Mouse (Mus musculus): ENCODE measurements around the gene Sugct. TPM values are rescaled to one million over a fixed set of nuclear protein-coding genes. Genes with fewer than 3 reads are reported as not detected.

The Sugct gene
- total and polyA plus RNA-seq, 2 experiments, result 10.9 to 25.4 TPM

DNA sequence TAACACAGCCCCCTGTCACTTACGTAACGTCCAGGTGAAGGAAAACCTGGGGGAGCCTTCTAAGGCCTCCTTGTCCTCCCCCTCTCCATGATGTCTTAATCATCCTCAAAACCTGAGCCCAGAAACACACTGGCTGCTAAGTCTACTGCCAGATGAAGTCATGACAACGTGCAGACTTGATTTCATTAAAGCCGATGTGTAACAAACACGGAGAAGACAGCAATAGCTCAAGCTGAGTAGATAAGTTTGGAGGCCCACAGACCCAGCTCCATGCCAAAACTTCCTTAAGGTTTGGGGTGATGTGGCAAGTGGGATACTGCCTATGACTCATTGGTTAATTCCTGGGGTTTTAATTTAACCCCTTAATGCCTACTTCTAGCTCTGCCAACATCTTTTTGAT, 726.4 kb downstream of the Sugct start:
- no peaks in the 10 kb centered on the region for H3K4me1 ChIP-seq (ENCODE audit: control insufficient read depth, insufficient read depth, low read length)
- H3K4me3 ChIP-seq (ENCODE audit: insufficient read depth, low read depth, low read length), result no peak overlapping the region
- no peaks in the 10 kb centered on the region for H3K79me2 ChIP-seq (ENCODE audit: control insufficient read depth, insufficient read depth, low read length)
- DNase-seq (ENCODE audit: extremely low read depth, low read depth, low spot score), result no peak
- no peak overlapping the region for H3K9ac ChIP-seq (ENCODE audit: low read depth, low read length)
- WGBS, result 87% methylated on average over 5 of the region's 5 CpGs
- no peaks in the 10 kb centered on the region for H3K36me3 ChIP-seq (ENCODE audit: control insufficient read depth, insufficient read depth, low read length)
- TF ChIP-seq POLR2A (IDR thresholded peaks at IDR 0.05; ENCODE audit: extremely low read depth, insufficient read depth, low read length), result no peak
- TF ChIP-seq CTCF (IDR thresholded peaks at IDR 0.05; ENCODE audit: low read depth, low read length), result no peak
- H3K27me3 ChIP-seq (ENCODE audit: control insufficient read depth, insufficient read depth, low read length), result no peaks in the 10 kb centered on the region
- no peak overlapping the region for H3K27ac ChIP-seq (replicated peaks; ENCODE audit: insufficient read depth, low read depth, low read length)

GRCm38 (mm10) chr13:16964823-16965475, 730.4 kb downstream of the Sugct start:
- Histone ChIP-seq H3K27ac (replicated peaks; ENCODE audit: insufficient read depth, low read depth, low read length) (no peak overlapping the region), H3K9ac (ENCODE audit: low read depth, low read length) (no peak overlapping the region), H3K4me3 (ENCODE audit: insufficient read depth, low read depth, low read length) (no peak overlapping the region), H3K79me2 (ENCODE audit: control insufficient read depth, insufficient read depth, low read length) (no peaks in the 10 kb centered on the region), H3K36me3 (ENCODE audit: control insufficient read depth, insufficient read depth, low read length) (no peaks in the 10 kb centered on the region), H3K4me1 (ENCODE audit: control insufficient read depth, insufficient read depth, low read length) (no peaks in the 10 kb centered on the region), H3K27me3 (ENCODE audit: control insufficient read depth, insufficient read depth, low read length) (no peaks in the 10 kb centered on the region)
- WGBS, result 87% methylated on average over 4 of the region's 4 CpGs
- TF ChIP-seq CTCF (IDR thresholded peaks at IDR 0.05; ENCODE audit: low read depth, low read length) (no peak), POLR2A (IDR thresholded peaks at IDR 0.05; ENCODE audit: extremely low read depth, insufficient read depth, low read length) (no peak)
- DNase-seq (ENCODE audit: extremely low read depth, low read depth, low spot score), result no peak

- Histone ChIP-seq H3K4me1 (ENCODE audit: control insufficient read depth, insufficient read depth, low read length) (no peaks in the 10 kb centered on the region), H3K27ac (replicated peaks; ENCODE audit: insufficient read depth, low read depth, low read length) (no peak overlapping the region), H3K36me3 (ENCODE audit: control insufficient read depth, insufficient read depth, low read length) (no peaks in the 10 kb centered on the region), H3K27me3 (ENCODE audit: control insufficient read depth, insufficient read depth, low read length) (no peaks in the 10 kb centered on the region), H3K79me2 (ENCODE audit: control insufficient read depth, insufficient read depth, low read length) (no peaks in the 10 kb centered on the region), H3K4me3 (ENCODE audit: insufficient read depth, low read depth, low read length) (no peak overlapping the region), H3K9ac (ENCODE audit: low read depth, low read length) (no peak overlapping the region)
- TF ChIP-seq CTCF (IDR thresholded peaks at IDR 0.05; ENCODE audit: low read depth, low read length) (no peak), POLR2A (IDR thresholded peaks at IDR 0.05; ENCODE audit: extremely low read depth, insufficient read depth, low read length) (no peak)
- DNase-seq (ENCODE audit: extremely low read depth, low read depth, low spot score), result no peak
- WGBS, result 91% methylated on average over 4 of the region's 4 CpGs
Observed at GRCm38 (mm10) chr13:16952045-16952444, 743.3 kb downstream of the Sugct start.

DNA sequence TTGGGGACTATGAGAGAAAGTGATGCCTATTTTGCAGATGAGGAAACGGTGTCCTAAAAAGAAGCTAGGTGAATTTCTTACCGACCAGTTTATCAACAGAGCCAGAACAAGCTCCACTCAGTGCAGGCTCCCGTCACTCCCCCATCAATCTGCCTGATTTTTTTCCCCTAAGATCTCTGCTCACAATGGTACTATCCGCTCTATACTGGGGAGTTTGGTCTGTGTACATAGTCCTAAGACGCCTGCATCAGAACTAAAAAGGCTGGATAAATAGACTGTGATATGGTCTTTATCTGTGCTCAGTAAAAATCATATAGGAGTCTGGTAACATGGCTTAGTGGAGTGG, 755.9 kb downstream of the Sugct start:
- H3K27ac ChIP-seq (replicated peaks; ENCODE audit: insufficient read depth, low read depth, low read length), result no peak overlapping the region
- H3K27me3 ChIP-seq (ENCODE audit: control insufficient read depth, insufficient read depth, low read length), result no peaks in the 10 kb centered on the region
- H3K79me2 ChIP-seq (ENCODE audit: control insufficient read depth, insufficient read depth, low read length), result no peaks in the 10 kb centered on the region
- WGBS, result 87% methylated on average over 5 of the region's 5 CpGs
- H3K4me3 ChIP-seq (ENCODE audit: insufficient read depth, low read depth, low read length), result no peak overlapping the region
- TF ChIP-seq POLR2A (IDR thresholded peaks at IDR 0.05; ENCODE audit: extremely low read depth, insufficient read depth, low read length) (no peak), CTCF (IDR thresholded peaks at IDR 0.05; ENCODE audit: low read depth, low read length) (no peak)
- no peaks in the 10 kb centered on the region for H3K4me1 ChIP-seq (ENCODE audit: control insufficient read depth, insufficient read depth, low read length)
- no peak overlapping the region for H3K9ac ChIP-seq (ENCODE audit: low read depth, low read length)
- no peaks in the 10 kb centered on the region for H3K36me3 ChIP-seq (ENCODE audit: control insufficient read depth, insufficient read depth, low read length)
- no peak for DNase-seq (ENCODE audit: extremely low read depth, low read depth, low spot score)

GRCm38 (mm10) chr13:16938552-16939465, 756.5 kb downstream of the Sugct start:
- DNase-seq (ENCODE audit: extremely low read depth, low read depth, low spot score), result no peak
- H3K9ac ChIP-seq (ENCODE audit: low read depth, low read length), result no peak overlapping the region
- TF ChIP-seq CTCF (IDR thresholded peaks at IDR 0.05; ENCODE audit: low read depth, low read length), result no peak
- TF ChIP-seq POLR2A (IDR thresholded peaks at IDR 0.05; ENCODE audit: extremely low read depth, insufficient read depth, low read length), result no peak
- no peaks in the 10 kb centered on the region for H3K79me2 ChIP-seq (ENCODE audit: control insufficient read depth, insufficient read depth, low read length)
- WGBS, result 86% methylated on average over 12 of the region's 12 CpGs
- no peak overlapping the region for H3K4me3 ChIP-seq (ENCODE audit: insufficient read depth, low read depth, low read length)
- H3K4me1 ChIP-seq (ENCODE audit: control insufficient read depth, insufficient read depth, low read length), result no peaks in the 10 kb centered on the region
- no peaks in the 10 kb centered on the region for H3K36me3 ChIP-seq (ENCODE audit: control insufficient read depth, insufficient read depth, low read length)
- H3K27ac ChIP-seq (replicated peaks; ENCODE audit: insufficient read depth, low read depth, low read length), result no peak overlapping the region
- H3K27me3 ChIP-seq (ENCODE audit: control insufficient read depth, insufficient read depth, low read length), result no peaks in the 10 kb centered on the region
